Mouse (Mus musculus): ENCODE data around the gene Flii. TPM values are rescaled to one million over a fixed set of nuclear protein-coding genes. Genes with fewer than 3 reads are reported as not detected.

The Flii gene
- polyA plus RNA-seq, 1 experiment from 2014 or later: 94.4 TPM

GRCm38 (mm10) chr11:60737450-60737849 lies 10.4 kb upstream of the Flii start:
- Histone ChIP-seq H3K9ac (no peak overlapping the region), H3K4me1 (no peaks in the 10 kb centered on the region), H3K4me2 (no peak overlapping the region), H3K27me3 (no peaks in the 10 kb centered on the region), H3K4me3 (no peak overlapping the region), H3K9me3 (no peaks in the 10 kb centered on the region), H3K36me3 (peaks cover 35% of the 10 kb centered on the region), H3K27ac (no peak overlapping the region)
- no peak for ATAC-seq (ENCODE audit: borderline replicate concordance, extremely low read depth, low FRiP score, low TSS enrichment)

GRCm38 (mm10) chr11:60736491-60736890 lies 9.4 kb upstream of the Flii start:
- no peak for ATAC-seq (ENCODE audit: borderline replicate concordance, extremely low read depth, low FRiP score, low TSS enrichment)
- WGBS: 79% methylated on average over 3 of the region's 3 CpGs
- H3K4me1 ChIP-seq: no peaks in the 10 kb centered on the region
- H3K9ac ChIP-seq: no peak overlapping the region
- H3K27ac ChIP-seq: no peak overlapping the region
- peaks cover 27% of the 10 kb centered on the region for H3K36me3 ChIP-seq
- H3K4me3 ChIP-seq: no peak overlapping the region
- H3K27me3 ChIP-seq: no peaks in the 10 kb centered on the region
- H3K4me2 ChIP-seq: no peak overlapping the region
- H3K9me3 ChIP-seq: no peaks in the 10 kb centered on the region

- ATAC-seq (ENCODE audit: borderline replicate concordance, extremely low read depth, low FRiP score, low TSS enrichment): no peak
- Histone ChIP-seq H3K27me3 (no peaks in the 10 kb centered on the region), H3K27ac (no peak overlapping the region), H3K4me3 (no peak overlapping the region), H3K4me1 (no peaks in the 10 kb centered on the region), H3K9ac (no peak overlapping the region), H3K9me3 (no peaks in the 10 kb centered on the region), H3K4me2 (no peak overlapping the region), H3K36me3 (peaks cover 18% of the 10 kb centered on the region)
- 65% methylated on average over 5 of the region's 5 CpGs for WGBS
Measured at GRCm38 (mm10) chr11:60735191-60735590, 8.1 kb upstream of the Flii start.

GRCm38 (mm10) chr11:60734206-60734605 lies 7.1 kb upstream of the Flii start:
- H3K27me3 ChIP-seq: no peaks in the 10 kb centered on the region
- 68% methylated on average over 2 of the region's 2 CpGs for WGBS
- peaks cover 5% of the 10 kb centered on the region for H3K4me1 ChIP-seq
- H3K4me3 ChIP-seq: no peak overlapping the region
- H3K4me2 ChIP-seq: no peak overlapping the region
- no peak overlapping the region for H3K9ac ChIP-seq
- no peak for ATAC-seq (ENCODE audit: borderline replicate concordance, extremely low read depth, low FRiP score, low TSS enrichment)
- H3K27ac ChIP-seq: no peak overlapping the region
- no peaks in the 10 kb centered on the region for H3K9me3 ChIP-seq
- peaks cover 14% of the 10 kb centered on the region; the same call in 1 of the 2 replicates for H3K36me3 ChIP-seq

- Histone ChIP-seq H3K4me2 (no peak overlapping the region), H3K4me3 (no peak overlapping the region), H3K27ac (no peak overlapping the region), H3K9ac (no peak overlapping the region), H3K4me1 (peaks cover 26% of the 10 kb centered on the region), H3K27me3 (no peaks in the 10 kb centered on the region), H3K9me3 (no peaks in the 10 kb centered on the region), H3K36me3 (peaks cover 8% of the 10 kb centered on the region; the same call in 1 of the 2 replicates)
- 90% methylated on average over 14 of the region's 14 CpGs for WGBS
- ATAC-seq (ENCODE audit: borderline replicate concordance, extremely low read depth, low FRiP score, low TSS enrichment): no peak
Measured at GRCm38 (mm10) chr11:60731251-60731650, 4.2 kb upstream of the Flii start.

GRCm38 (mm10) chr11:60730169-60730568 lies 3.1 kb upstream of the Flii start:
- Histone ChIP-seq H3K4me2 (no peak overlapping the region), H3K4me3 (no peak overlapping the region), H3K4me1 (peaks cover 31% of the 10 kb centered on the region), H3K36me3 (peaks cover 8% of the 10 kb centered on the region; the same call in 1 of the 2 replicates), H3K27ac (no peak overlapping the region), H3K27me3 (no peaks in the 10 kb centered on the region), H3K9ac (no peak overlapping the region), H3K9me3 (no peaks in the 10 kb centered on the region)
- ATAC-seq (ENCODE audit: borderline replicate concordance, extremely low read depth, low FRiP score, low TSS enrichment): no peak
- 76% methylated on average over 9 of the region's 9 CpGs for WGBS

GRCm38 (mm10) chr11:60729217-60729641 lies 2.2 kb upstream of the Flii start:
- Histone ChIP-seq H3K27me3 (no peaks in the 10 kb centered on the region), H3K4me2 (peak overlapping the region; percentile 78), H3K27ac (0 out of 2 replicates have a peak overlapping the region, but pooled peaks have one; percentile 81), H3K4me3 (peak overlapping the region; percentile 76; the same call in 1 of the 2 replicates), H3K4me1 (peaks cover 31% of the 10 kb centered on the region), H3K36me3 (peaks cover 16% of the 10 kb centered on the region), H3K9ac (peak overlapping the region; percentile 59; the same call in 1 of the 2 replicates), H3K9me3 (no peaks in the 10 kb centered on the region)
- no peak for ATAC-seq (ENCODE audit: borderline replicate concordance, extremely low read depth, low FRiP score, low TSS enrichment)
- 44% methylated on average over 6 of the region's 6 CpGs for WGBS

GRCm38 (mm10) chr11:60728260-60728761 lies 1.2 kb upstream of the Flii start, which contains the start of gene Mief2:
Gene Mief2, plus strand, starts transcription at chr11:60728398.
- peak within 1 kb of the TSS; percentile 76 for H3K4me3 ChIP-seq
- H3K4me1 ChIP-seq: peaks cover 31% of the 10 kb centered on the region
- H3K27ac ChIP-seq: peak within 1 kb of the TSS; percentile 84
- no peaks in the 10 kb centered on the region for H3K27me3 ChIP-seq
- under 1% methylated on average over 44 of the region's 44 CpGs for WGBS
- H3K4me2 ChIP-seq: peak within 1 kb of the TSS; percentile 78
- peaks cover 20% of the 10 kb centered on the region for H3K36me3 ChIP-seq
- H3K9me3 ChIP-seq: no peaks in the 10 kb centered on the region
- H3K9ac ChIP-seq: peak within 1 kb of the TSS; percentile 86
- ATAC-seq (ENCODE audit: borderline replicate concordance, extremely low read depth, low FRiP score, low TSS enrichment): peak; percentile 90

- WGBS: 5% methylated on average over 12 of the region's 12 CpGs
- Histone ChIP-seq H3K4me3 (peak overlapping the region; percentile 76), H3K9me3 (no peaks in the 10 kb centered on the region), H3K4me1 (peaks cover 31% of the 10 kb centered on the region), H3K9ac (peak overlapping the region; percentile 86), H3K36me3 (peaks cover 28% of the 10 kb centered on the region), H3K4me2 (peak overlapping the region; percentile 78), H3K27ac (peak overlapping the region; percentile 84), H3K27me3 (no peaks in the 10 kb centered on the region)
- ATAC-seq (ENCODE audit: borderline replicate concordance, extremely low read depth, low FRiP score, low TSS enrichment): no peak; the same call in 1 of the 2 replicates
Measured at GRCm38 (mm10) chr11:60727392-60728140, 503 bp upstream of the Flii start.

- Histone ChIP-seq H3K4me2 (no peak overlapping the region), H3K4me1 (no peaks in the 10 kb centered on the region), H3K27ac (no peak overlapping the region), H3K36me3 (peaks cover 96% of the 10 kb centered on the region), H3K4me3 (no peak overlapping the region), H3K9ac (no peak overlapping the region), H3K9me3 (no peaks in the 10 kb centered on the region), H3K27me3 (no peaks in the 10 kb centered on the region)
- WGBS: 62% methylated on average over 5 of the region's 5 CpGs
- ATAC-seq (ENCODE audit: borderline replicate concordance, extremely low read depth, low FRiP score, low TSS enrichment): no peak
Measured at GRCm38 (mm10) chr11:60719263-60719662, 7.8 kb downstream of the Flii start.

GRCm38 (mm10) chr11:60715833-60716232 lies 11.2 kb downstream of the Flii start:
- H3K36me3 ChIP-seq: peaks cover 96% of the 10 kb centered on the region
- ATAC-seq (ENCODE audit: borderline replicate concordance, extremely low read depth, low FRiP score, low TSS enrichment): no peak
- H3K4me2 ChIP-seq: no peak overlapping the region
- H3K27ac ChIP-seq: no peak overlapping the region
- no peaks in the 10 kb centered on the region for H3K9me3 ChIP-seq
- H3K9ac ChIP-seq: no peak overlapping the region
- H3K4me3 ChIP-seq: no peak overlapping the region
- no peaks in the 10 kb centered on the region for H3K4me1 ChIP-seq
- WGBS: 78% methylated on average over 5 of the region's 5 CpGs
- no peaks in the 10 kb centered on the region for H3K27me3 ChIP-seq

GRCm38 (mm10) chr11:60712639-60713255 lies 14.3 kb downstream of the Flii start:
- Histone ChIP-seq H3K36me3 (peaks cover 98% of the 10 kb centered on the region), H3K27me3 (no peaks in the 10 kb centered on the region), H3K4me1 (no peaks in the 10 kb centered on the region), H3K4me3 (no peak overlapping the region), H3K9me3 (no peaks in the 10 kb centered on the region), H3K27ac (no peak overlapping the region), H3K4me2 (no peak overlapping the region), H3K9ac (no peak overlapping the region)
- ATAC-seq (ENCODE audit: borderline replicate concordance, extremely low read depth, low FRiP score, low TSS enrichment): no peak
- 90% methylated on average over 13 of the region's 13 CpGs for WGBS

Measured in lung, embryonic 15.5 days (tissue).